Mouse (Mus musculus) heart, adult 10 weeks (tissue): ENCODE measurements around the gene Olfr1458. TPM values are rescaled to one million over a fixed set of nuclear protein-coding genes. Genes with fewer than 3 reads are reported as not detected.

Experiments used
- polyA plus RNA-seq: library from polyadenylated mRNA; stranded (reverse); fragments of 350-450 nt; fragmentation: Illumina TruSeq; extraction: RNeasy Lipid Tissue Mini Kit (QIAGEN cat#74804); gene quantifications from one replicate; pipeline ENCODE4 v1.2.3, GENCODE M21; 2014; ENCODE audit warnings: low read depth, low replicate concordance

The Olfr1458 gene
- not detected for polyA plus RNA-seq

GRCm38 (mm10) chr19:13106675-13107074 is at the start of gene Olfr1458:
TSS of gene Olfr1458 (minus strand) at chr19:13106775.

GRCm38 (mm10) chr19:13149449-13149848 is 42.9 kb upstream of the Olfr1458 start, which contains the start of gene Olfr1459:
TSS of gene Olfr1459 (minus strand) at chr19:13149549.

GRCm38 (mm10) chr19:13097791-13098190 is 8.8 kb downstream of the Olfr1458 start, which contains the start of gene Olfr1457:
TSS of gene Olfr1457 (minus strand) at chr19:13097891.

GRCm38 (mm10) chr19:13060310-13060709 is 46.3 kb downstream of the Olfr1458 start, which contains the start of gene Olfr1454:
TSS of gene Olfr1454 (plus strand) at chr19:13060610.

Other genes with a start within 250 kb of the Olfr1458 start
- not detected for gene Olfr1444, start 249.5 kb downstream of the Olfr1458 start, polyA plus RNA-seq
- gene Olfr1445, start 222.9 kb downstream of the Olfr1458 start, polyA plus RNA-seq = not detected
- not detected for gene Olfr1446, start 213.3 kb downstream of the Olfr1458 start, polyA plus RNA-seq
- gene Olfr1447, start 203.0 kb downstream of the Olfr1458 start, polyA plus RNA-seq = not detected
- gene Olfr1448, start 182.4 kb downstream of the Olfr1458 start, polyA plus RNA-seq = not detected
- not detected for gene Olfr1449, start 175.9 kb downstream of the Olfr1458 start, polyA plus RNA-seq
- not detected for gene Olfr1450, start 156.5 kb downstream of the Olfr1458 start, polyA plus RNA-seq
- gene Olfr1451, start 111.8 kb downstream of the Olfr1458 start, polyA plus RNA-seq = not detected
- gene Olfr1453, start 78.4 kb downstream of the Olfr1458 start, polyA plus RNA-seq = not detected
- not detected for gene Olfr1454, start 46.2 kb downstream of the Olfr1458 start, polyA plus RNA-seq
- gene Olfr1457, start 8.9 kb downstream of the Olfr1458 start, polyA plus RNA-seq = not detected
- not detected for gene Olfr1459, start 42.8 kb upstream of the Olfr1458 start, polyA plus RNA-seq
- not detected for gene Olfr1461, start 56.2 kb upstream of the Olfr1458 start, polyA plus RNA-seq
- not detected for gene Olfr1462, start 79.0 kb upstream of the Olfr1458 start, polyA plus RNA-seq
- gene Olfr1463, start 124.6 kb upstream of the Olfr1458 start, polyA plus RNA-seq = not detected
- not detected for gene Olfr1465, start 208.8 kb upstream of the Olfr1458 start, polyA plus RNA-seq
- not detected for gene Olfr1466, start 232.1 kb upstream of the Olfr1458 start, polyA plus RNA-seq